ENCODE assay signal across 14 mouse cellular contexts in genomic region chr8:88225358-88225757, GRCm38 (mm10). TPM values are rescaled to one million over a fixed set of nuclear protein-coding genes. Genes with fewer than 3 reads are reported as not detected.
DNase-seq lines count a peak whose midpoint lies in the region; ATAC-seq lines count a peak whose summit lies in the region.
"Had no signal": no experiment of that assay in that cellular context is flagged by ENCODE, and none has a peak within 500 bp of the region (broad histone marks: within the 10 kb centered on the region; RNA-seq: fewer than 3 reads in every experiment).

No protein-coding gene starts in this region.

- intact Hi-C loops in left cerebral cortex, postnatal 4 days (cut with DNase I) = no loop called here
- intact Hi-C loops in left cerebral cortex, postnatal 14 days (cut with DNase I) = no loop called here

- H3K4me2 ChIP-seq in forebrain, embryonic 16.5 days (ENCODE audit: low read length) = no peak overlapping the region
- H3K4me2 ChIP-seq in midbrain, embryonic 12.5 days (replicated peaks) = 0 out of 2 replicates have a peak overlapping the region, but pooled peaks have one; percentile 13
- no peak overlapping the region for H3K4me2 ChIP-seq in kidney, embryonic 16.5 days (replicated peaks; ENCODE audit: low read depth, low read length)

- H3K36me3 ChIP-seq in forebrain, embryonic 16.5 days (ENCODE audit: control insufficient read depth, insufficient read depth) = no peaks in the 10 kb centered on the region
- H3K36me3 ChIP-seq in midbrain, embryonic 12.5 days = no peaks in the 10 kb centered on the region
- H3K36me3 ChIP-seq in kidney, embryonic 16.5 days (ENCODE audit: insufficient read depth, low read length) = no peaks in the 10 kb centered on the region

- peaks cover 26% of the 10 kb centered on the region for H3K4me1 ChIP-seq in forebrain, embryonic 16.5 days (replicated peaks; ENCODE audit: control insufficient read depth, insufficient read depth, low read length)
- peaks cover 41% of the 10 kb centered on the region for H3K4me1 ChIP-seq in midbrain, embryonic 12.5 days
- peaks cover 31% of the 10 kb centered on the region for H3K4me1 ChIP-seq in kidney, embryonic 16.5 days (ENCODE audit: insufficient read depth, low read length)

- H3K27me3 ChIP-seq in forebrain, embryonic 16.5 days (replicated peaks; ENCODE audit: control insufficient read depth, insufficient read depth, low read length) = no peaks in the 10 kb centered on the region
- no peaks in the 10 kb centered on the region for H3K27me3 ChIP-seq in midbrain, embryonic 12.5 days
- no peaks in the 10 kb centered on the region for H3K27me3 ChIP-seq in kidney, embryonic 16.5 days (ENCODE audit: insufficient read depth, low read length)
- H3K27me3 ChIP-seq: megakaryocyte, embryonic 14.5 days; Patski had no signal

- no peak overlapping the region for H3K4me3 ChIP-seq in forebrain, embryonic 16.5 days (replicated peaks; ENCODE audit: low read length)
- H3K4me3 ChIP-seq in midbrain, embryonic 12.5 days = no peak overlapping the region
- H3K4me3 ChIP-seq in kidney, embryonic 16.5 days (ENCODE audit: low read length) = no peak overlapping the region

- WGBS in forebrain, embryonic 16.5 days = 9% methylated on average over 5 of the region's 5 CpGs
- 10% methylated on average over 5 of the region's 5 CpGs for WGBS in midbrain, embryonic 12.5 days
- WGBS in kidney, embryonic 16.5 days = 63% methylated on average over 5 of the region's 5 CpGs

- H3K27ac ChIP-seq in forebrain, embryonic 16.5 days (ENCODE audit: low read length) = peak overlapping the region; percentile 48
- peak overlapping the region; percentile 71 for H3K27ac ChIP-seq in midbrain, embryonic 12.5 days (replicated peaks)
- H3K27ac ChIP-seq in kidney, embryonic 16.5 days (ENCODE audit: low read length) = no peak overlapping the region
- H3K27ac ChIP-seq: liver, embryonic 14.5 days had no signal

- ATAC-seq in forebrain, embryonic 16.5 days = peak; percentile 54; the same call in 1 of the 2 replicates
- ATAC-seq in midbrain, embryonic 12.5 days (ENCODE audit: low FRiP score, low read depth) = peak; percentile 16; the same call in 1 of the 2 replicates
- ATAC-seq in kidney, embryonic 16.5 days (ENCODE audit: low FRiP score, low TSS enrichment) = no peak
- ATAC-seq: Patski had no signal

- H3K9me3 ChIP-seq in forebrain, embryonic 16.5 days (ENCODE audit: control insufficient read depth, low read length) = no peaks in the 10 kb centered on the region
- H3K9me3 ChIP-seq in midbrain, embryonic 12.5 days = no peaks in the 10 kb centered on the region
- H3K9me3 ChIP-seq in kidney, embryonic 16.5 days (ENCODE audit: low read length) = no peaks in the 10 kb centered on the region
- H3K9me3 ChIP-seq: megakaryocyte, embryonic 14.5 days had no signal

- no peak overlapping the region for H3K9ac ChIP-seq in forebrain, embryonic 16.5 days (replicated peaks; ENCODE audit: low read depth, low read length)
- H3K9ac ChIP-seq in midbrain, embryonic 12.5 days (replicated peaks) = peak overlapping the region; percentile 7; the same call in 1 of the 2 replicates
- H3K9ac ChIP-seq in kidney, embryonic 16.5 days (replicated peaks; ENCODE audit: low read length) = no peak overlapping the region
- H3K9ac ChIP-seq: liver, embryonic 14.5 days had no signal

- peak; percentile 5 for DNase-seq in left cerebral cortex, postnatal 4 days
- DNase-seq in left cerebral cortex, postnatal 14 days (ENCODE audit: low spot score in 2 of 2) = no peak
- DNase-seq in retina, postnatal 1 day = peak; percentile 75
- DNase-seq in adrenal gland, adult 2 months = no peak
- no peak for DNase-seq in adrenal gland, postnatal 25 days
- DNase-seq: B cell, adult 2 months; kidney, adult 18-20 months; layer of hippocampus, postnatal 36 days had no signal

RNA-seq across cellular contexts. Expression of gene Tent4b, which starts 26.3 kb away (rescaled TPM):
- total RNA-seq in left cerebral cortex, postnatal 4 days (2021) = 10 to 100 TPM; 40.5 to 45.4 TPM
- total RNA-seq in left cerebral cortex, postnatal 14 days (2021) = 10 to 100 TPM; 32.6 to 36.3 TPM
- 9.3 and 11.1 TPM in 2 replicates for polyA plus RNA-seq in forebrain, embryonic 16.5 days (2015; fragmentation: Nextera tagmentation; extraction: Ambion mirVana)
- polyA plus RNA-seq in midbrain, embryonic 12.5 days (2016; fragmentation: Nextera tagmentation; extraction: Ambion mirVana) = 11.8 and 15.1 TPM in 2 replicates
- total RNA-seq in adrenal gland, adult 2 months (2021) = 10 to 100 TPM; 24.5 to 29.4 TPM
- polyA plus RNA-seq in adrenal gland, adult 2 months (2012; rRNA removed) = 11.7 and 12.6 TPM in 2 replicates
- polyA plus RNA-seq in kidney, embryonic 16.5 days (2015; fragmentation: Nextera tagmentation; extraction: Ambion mirVana) = 6.3 and 6.4 TPM in 2 replicates
- 32.3 and 34.1 TPM in 2 replicates for total RNA-seq in adrenal gland, postnatal 25 days (2021)

RNA-seq across cellular contexts. Expression of gene Adcy7, which starts 46.8 kb away (rescaled TPM):
- 10 to 100 TPM; 10.1 TPM for total RNA-seq in left cerebral cortex, postnatal 4 days (2021)
- total RNA-seq in left cerebral cortex, postnatal 14 days (2021) = 1 to 10 TPM; 4.9 to 5.0 TPM
- polyA plus RNA-seq in forebrain, embryonic 16.5 days (2015; fragmentation: Nextera tagmentation; extraction: Ambion mirVana) = 2.1 TPM in 2 replicates
- 2.5 and 2.9 TPM in 2 replicates for polyA plus RNA-seq in midbrain, embryonic 12.5 days (2016; fragmentation: Nextera tagmentation; extraction: Ambion mirVana)
- total RNA-seq in adrenal gland, adult 2 months (2021) = 10 to 100 TPM in 1 of 2 experiments, 1 to 10 TPM in 1; 4.8 to 18.6 TPM
- 8.7 and 11.3 TPM in 2 replicates for polyA plus RNA-seq in adrenal gland, adult 2 months (2012; rRNA removed)
- 3.0 and 3.7 TPM in 2 replicates for polyA plus RNA-seq in kidney, embryonic 16.5 days (2015; fragmentation: Nextera tagmentation; extraction: Ambion mirVana)
- total RNA-seq in adrenal gland, postnatal 25 days (2021) = 5.4 and 8.4 TPM in 2 replicates

Comparison
In these comparisons a context has a peak if more than half of its experiments do, and no peak if none do; other contexts are left out.
1. DNase-seq: peak in left cerebral cortex, postnatal 4 days (single experiment) and retina, postnatal 1 day (single experiment); none in left cerebral cortex, postnatal 14 days (0 of 2), adrenal gland, adult 2 months (single experiment) and adrenal gland, postnatal 25 days (single experiment).